Comparison of ENCODE assay signal across 16 mouse cellular contexts in the genomic region with DNA sequence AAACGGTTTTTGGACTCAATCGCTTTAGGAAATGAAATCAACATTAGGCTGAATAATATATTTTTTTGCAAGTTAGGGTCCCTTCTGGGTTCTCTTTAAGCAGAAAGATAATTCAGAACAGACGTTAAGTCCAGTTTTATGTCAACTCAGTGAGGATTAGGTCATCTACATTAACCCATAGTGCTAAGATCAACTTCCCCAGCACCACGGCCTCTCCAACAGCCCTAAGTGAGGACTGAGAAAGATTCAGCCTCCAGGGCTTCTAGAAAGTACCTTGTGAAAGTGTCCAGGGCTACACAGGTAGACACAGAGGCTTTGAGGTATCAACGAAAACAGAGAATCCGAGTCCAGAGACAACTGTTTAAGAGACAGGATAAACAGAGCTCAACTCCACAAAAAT. TPM values are rescaled to one million over a fixed set of nuclear protein-coding genes. Genes with fewer than 3 reads are reported as not detected.
DNase-seq lines count a peak whose midpoint lies in the region; ATAC-seq and TF ChIP-seq lines count a peak whose summit lies in the region.
"Had no signal": no experiment of that assay in that cellular context is flagged by ENCODE, and none has a peak within 500 bp of the region (broad histone marks: within the 10 kb centered on the region; RNA-seq: fewer than 3 reads in every experiment).

No protein-coding gene starts in this region.

- H3K9me3 ChIP-seq in kidney, embryonic 16.5 days (ENCODE audit: low read length): peaks cover 5% of the 10 kb centered on the region; the same call in 1 of the 2 replicates
- peaks cover 4% of the 10 kb centered on the region; the same call in 1 of the 2 replicates for H3K9me3 ChIP-seq in embryonic facial prominence, embryonic 14.5 days (ENCODE audit: control insufficient read depth, low read length)
- no peaks in the 10 kb centered on the region for H3K9me3 ChIP-seq in hindbrain, embryonic 13.5 days
- no peaks in the 10 kb centered on the region for H3K9me3 ChIP-seq in limb, embryonic 15.5 days
- H3K9me3 ChIP-seq: forebrain, embryonic 12.5 days; liver, embryonic 12.5 days had no signal

- DNase-seq in kidney, adult 2 months: no peak
- DNase-seq in embryonic facial prominence, embryonic 14.5 days (ENCODE audit: low spot score): no peak
- no peak for DNase-seq in ovary, postnatal 10 days (ENCODE audit: low spot score)
- DNase-seq: adrenal gland, adult 8-10 months; cerebellum, adult 8-10 months; gastrocnemius, postnatal 10 days; lung, embryonic 14.5 days; lung, postnatal 36 days; thymus, postnatal 4 days had no signal

- H3K9ac ChIP-seq in kidney, embryonic 16.5 days (replicated peaks; ENCODE audit: low read length): no peak overlapping the region
- no peak overlapping the region for H3K9ac ChIP-seq in embryonic facial prominence, embryonic 14.5 days (ENCODE audit: low read depth, low read length)
- H3K9ac ChIP-seq in hindbrain, embryonic 13.5 days: no peak overlapping the region
- no peak overlapping the region for H3K9ac ChIP-seq in limb, embryonic 15.5 days
- H3K9ac ChIP-seq: forebrain, embryonic 12.5 days; liver, embryonic 12.5 days; lung, embryonic 14.5 days had no signal

- no peak; the same call in 1 of the 2 replicates for ATAC-seq in kidney, embryonic 16.5 days (ENCODE audit: low FRiP score, low TSS enrichment)
- 0 out of 2 replicates have a peak, but pooled peaks have one; percentile 19 for ATAC-seq in embryonic facial prominence, embryonic 14.5 days (ENCODE audit: low read depth)
- no peak for ATAC-seq in hindbrain, embryonic 13.5 days (ENCODE audit: low FRiP score)
- no peak for ATAC-seq in limb, embryonic 15.5 days (ENCODE audit: insufficient number of reproducible peaks, low FRiP score, low TSS enrichment, low read depth)
- no peak for ATAC-seq in inflammation-experienced regulatory T-cells, adult 6 months
- ATAC-seq: intestine, postnatal 0 days; liver, embryonic 12.5 days had no signal

- peak overlapping the region; percentile 14; the same call in 1 of the 2 replicates for H3K27ac ChIP-seq in kidney, embryonic 16.5 days (ENCODE audit: low read length)
- H3K27ac ChIP-seq in kidney, adult 2 months (ENCODE audit: insufficient read depth, low read depth, low read length): no peak overlapping the region
- peak overlapping the region; percentile 42 for H3K27ac ChIP-seq in embryonic facial prominence, embryonic 14.5 days (replicated peaks; ENCODE audit: low read depth, low read length)
- peak overlapping the region; percentile 37 for H3K27ac ChIP-seq in hindbrain, embryonic 13.5 days
- H3K27ac ChIP-seq in limb, embryonic 15.5 days: peak overlapping the region; percentile 73
- H3K27ac ChIP-seq: liver, embryonic 12.5 days had no signal

- H3K4me3 ChIP-seq in kidney, embryonic 16.5 days (ENCODE audit: low read length): no peak overlapping the region
- H3K4me3 ChIP-seq in kidney, adult 2 months (ENCODE audit: insufficient read depth, low read depth, low read length): no peak overlapping the region
- H3K4me3 ChIP-seq in embryonic facial prominence, embryonic 14.5 days (ENCODE audit: low read depth, low read length): no peak overlapping the region
- H3K4me3 ChIP-seq in hindbrain, embryonic 13.5 days: no peak overlapping the region
- no peak overlapping the region for H3K4me3 ChIP-seq in limb, embryonic 15.5 days
- H3K4me3 ChIP-seq: forebrain, embryonic 12.5 days; liver, embryonic 12.5 days had no signal

- WGBS in kidney, embryonic 16.5 days: 30% methylated on average over 6 of the region's 6 CpGs
- 48% methylated on average over 6 of the region's 6 CpGs for WGBS in kidney, adult 2 months
- 29% methylated on average over 6 of the region's 6 CpGs for WGBS in embryonic facial prominence, embryonic 14.5 days
- 48% methylated on average over 6 of the region's 6 CpGs for WGBS in hindbrain, embryonic 13.5 days
- WGBS in limb, embryonic 15.5 days: 26% methylated on average over 6 of the region's 6 CpGs

- H3K4me1 ChIP-seq in kidney, embryonic 16.5 days (ENCODE audit: insufficient read depth, low read length): peaks cover 24% of the 10 kb centered on the region
- no peaks in the 10 kb centered on the region; the same call in 1 of the 2 replicates for H3K4me1 ChIP-seq in kidney, adult 2 months (ENCODE audit: control insufficient read depth, insufficient read depth, low read length)
- H3K4me1 ChIP-seq in embryonic facial prominence, embryonic 14.5 days (ENCODE audit: control insufficient read depth, insufficient read depth, low read length): peaks cover 23% of the 10 kb centered on the region
- peaks cover 25% of the 10 kb centered on the region for H3K4me1 ChIP-seq in hindbrain, embryonic 13.5 days (replicated peaks)
- peaks cover 27% of the 10 kb centered on the region for H3K4me1 ChIP-seq in limb, embryonic 15.5 days

- no peak for TF ChIP-seq CTCF in kidney, adult 2 months (conservative IDR thresholded peaks at IDR 0.05; ENCODE audit: insufficient read depth, insufficient read length, low read depth, low read length)

- no peaks in the 10 kb centered on the region for H3K27me3 ChIP-seq in kidney, embryonic 16.5 days (ENCODE audit: insufficient read depth, low read length)
- no peaks in the 10 kb centered on the region for H3K27me3 ChIP-seq in kidney, adult 2 months (replicated peaks; ENCODE audit: control insufficient read depth, insufficient read depth, low read length)
- no peaks in the 10 kb centered on the region for H3K27me3 ChIP-seq in embryonic facial prominence, embryonic 14.5 days (replicated peaks; ENCODE audit: control insufficient read depth, insufficient read depth, low read length)
- no peaks in the 10 kb centered on the region for H3K27me3 ChIP-seq in hindbrain, embryonic 13.5 days
- H3K27me3 ChIP-seq in limb, embryonic 15.5 days: no peaks in the 10 kb centered on the region
- H3K27me3 ChIP-seq: liver, embryonic 12.5 days had no signal

- no peak overlapping the region; the same call in 1 of the 2 replicates for H3K4me2 ChIP-seq in kidney, embryonic 16.5 days (replicated peaks; ENCODE audit: low read depth, low read length)
- no peak overlapping the region for H3K4me2 ChIP-seq in embryonic facial prominence, embryonic 14.5 days (ENCODE audit: low read depth, low read length)
- H3K4me2 ChIP-seq in hindbrain, embryonic 13.5 days: no peak overlapping the region
- H3K4me2 ChIP-seq in limb, embryonic 15.5 days: no peak overlapping the region
- H3K4me2 ChIP-seq: forebrain, embryonic 12.5 days; liver, embryonic 12.5 days; lung, embryonic 14.5 days had no signal

- TF ChIP-seq POLR2A in kidney, adult 2 months (IDR thresholded peaks at IDR 0.05; ENCODE audit: low read depth, low read length): no peak

- H3K36me3 ChIP-seq in kidney, embryonic 16.5 days (ENCODE audit: insufficient read depth, low read length): no peaks in the 10 kb centered on the region
- H3K36me3 ChIP-seq in kidney, adult 2 months (ENCODE audit: control insufficient read depth, insufficient read depth, low read length): no peaks in the 10 kb centered on the region
- no peaks in the 10 kb centered on the region for H3K36me3 ChIP-seq in embryonic facial prominence, embryonic 14.5 days (ENCODE audit: control insufficient read depth, insufficient read depth, low read length)
- no peaks in the 10 kb centered on the region for H3K36me3 ChIP-seq in hindbrain, embryonic 13.5 days
- H3K36me3 ChIP-seq in limb, embryonic 15.5 days: no peaks in the 10 kb centered on the region
- H3K36me3 ChIP-seq: forebrain, embryonic 12.5 days; liver, embryonic 12.5 days had no signal

RNA-seq across cellular contexts. Expression of gene Srgap3, which starts 11.3 kb away (rescaled TPM):
- polyA plus RNA-seq in kidney, embryonic 16.5 days (2015; fragmentation: Nextera tagmentation; extraction: Ambion mirVana): 3.9 and 5.8 TPM in 2 replicates
- 5.5 and 5.8 TPM in 2 replicates for polyA plus RNA-seq in kidney, adult 2 months (2012; rRNA removed)
- polyA plus RNA-seq in embryonic facial prominence, embryonic 14.5 days (2014; fragmentation: Nextera tagmentation; extraction: Ambion mirVana): 8.4 and 8.9 TPM in 2 replicates
- 37.5 and 42.3 TPM in 2 replicates for polyA plus RNA-seq in hindbrain, embryonic 13.5 days (2015; fragmentation: Nextera tagmentation; extraction: Ambion mirVana)
- 5.1 and 6.0 TPM in 2 replicates for polyA plus RNA-seq in limb, embryonic 15.5 days (2015; fragmentation: Nextera tagmentation; extraction: Ambion mirVana)
- under 1 TPM; 0.20 to 0.90 (median 0.68) TPM for polyA plus RNA-seq in inflammation-experienced regulatory T-cells, adult 6 months (2017; shearing (Covaris generic))
